Mouse (Mus musculus): ENCODE measurements at regions not wholly inside any gene's neighbourhood (a gene's known extent, or its start where the extent isn't known, plus 50 kb on each side); places are given as distances from the start of the nearest gene placed in this dataset.

- DNase-seq (ENCODE audit: low spot score) = no peak
- 34% methylated on average over 1 of the region's 1 CpGs for WGBS
- Histone ChIP-seq H3K4me3 (replicated peaks; ENCODE audit: low read depth, low read length) (no peak overlapping the region), H3K27ac (no peak overlapping the region), H3K9ac (ENCODE audit: low read depth, low read length) (no peak overlapping the region), H3K36me3 (ENCODE audit: insufficient read depth, low read length) (no peaks in the 10 kb centered on the region), H3K27me3 (ENCODE audit: insufficient read depth, low read length) (no peaks in the 10 kb centered on the region), H3K4me1 (replicated peaks; ENCODE audit: insufficient read depth, low read length) (no peaks in the 10 kb centered on the region), H3K4me2 (ENCODE audit: low read length) (no peak overlapping the region), H3K9me3 (replicated peaks; ENCODE audit: low read length) (no peaks in the 10 kb centered on the region; the same call in 1 of the 2 replicates)
- no peak for ATAC-seq (replicated peaks; ENCODE audit: low FRiP score, low read depth)
- TF ChIP-seq CTCF (IDR thresholded peaks at IDR 0.05; ENCODE audit: low read depth) = no peak
Observed at GRCm38 (mm10) chr13:52416301-52416700, 114.8 kb downstream of the Diras2 start.

DNA sequence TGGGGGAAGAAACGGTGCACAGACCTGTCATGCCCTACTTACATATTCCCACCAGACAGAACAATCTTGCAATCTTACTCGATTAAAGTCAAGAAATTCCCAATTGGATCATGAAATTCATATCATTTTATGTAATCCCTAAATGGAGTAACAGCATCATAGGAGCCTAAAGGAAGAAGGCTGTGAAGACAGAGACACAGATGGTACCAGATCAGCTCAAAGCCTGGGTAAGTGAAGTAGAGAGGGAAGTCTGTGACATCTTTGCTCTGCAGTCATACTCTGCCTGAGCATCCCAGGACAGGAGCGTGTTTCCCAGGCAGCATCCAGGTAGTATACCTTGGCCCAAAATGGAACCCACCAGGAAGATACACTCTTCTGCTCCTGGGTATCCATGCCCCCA is 108.6 kb downstream of the Diras2 start:
- Histone ChIP-seq H3K4me2 (ENCODE audit: low read length) (no peak overlapping the region), H3K9ac (ENCODE audit: low read depth, low read length) (no peak overlapping the region), H3K36me3 (ENCODE audit: insufficient read depth, low read length) (no peaks in the 10 kb centered on the region), H3K4me3 (replicated peaks; ENCODE audit: low read depth, low read length) (no peak overlapping the region), H3K9me3 (replicated peaks; ENCODE audit: low read length) (no peaks in the 10 kb centered on the region), H3K27me3 (ENCODE audit: insufficient read depth, low read length) (no peaks in the 10 kb centered on the region), H3K27ac (no peak overlapping the region), H3K4me1 (replicated peaks; ENCODE audit: insufficient read depth, low read length) (no peaks in the 10 kb centered on the region)
- 86% methylated on average over 3 of the region's 3 CpGs for WGBS
- DNase-seq (ENCODE audit: low spot score) (no peak), ATAC-seq (replicated peaks; ENCODE audit: low FRiP score, low read depth) (no peak)
- TF ChIP-seq CTCF (IDR thresholded peaks at IDR 0.05; ENCODE audit: low read depth) = no peak

- H3K9me3 ChIP-seq (replicated peaks; ENCODE audit: low read length) = no peaks in the 10 kb centered on the region
- no peak overlapping the region for H3K4me2 ChIP-seq (ENCODE audit: low read length)
- DNase-seq (ENCODE audit: low spot score) (no peak), ATAC-seq (replicated peaks; ENCODE audit: low FRiP score, low read depth) (no peak)
- H3K4me3 ChIP-seq (replicated peaks; ENCODE audit: low read depth, low read length) = no peak overlapping the region
- no peaks in the 10 kb centered on the region for H3K36me3 ChIP-seq (ENCODE audit: insufficient read depth, low read length)
- H3K9ac ChIP-seq (ENCODE audit: low read depth, low read length) = no peak overlapping the region
- WGBS = 80% methylated on average over 5 of the region's 5 CpGs
- no peaks in the 10 kb centered on the region for H3K27me3 ChIP-seq (ENCODE audit: insufficient read depth, low read length)
- no peak for TF ChIP-seq CTCF (IDR thresholded peaks at IDR 0.05; ENCODE audit: low read depth)
- H3K27ac ChIP-seq = no peak overlapping the region
- H3K4me1 ChIP-seq (replicated peaks; ENCODE audit: insufficient read depth, low read length) = no peaks in the 10 kb centered on the region
Observed at GRCm38 (mm10) chr13:52428527-52428926, 102.6 kb downstream of the Diras2 start.

DNA sequence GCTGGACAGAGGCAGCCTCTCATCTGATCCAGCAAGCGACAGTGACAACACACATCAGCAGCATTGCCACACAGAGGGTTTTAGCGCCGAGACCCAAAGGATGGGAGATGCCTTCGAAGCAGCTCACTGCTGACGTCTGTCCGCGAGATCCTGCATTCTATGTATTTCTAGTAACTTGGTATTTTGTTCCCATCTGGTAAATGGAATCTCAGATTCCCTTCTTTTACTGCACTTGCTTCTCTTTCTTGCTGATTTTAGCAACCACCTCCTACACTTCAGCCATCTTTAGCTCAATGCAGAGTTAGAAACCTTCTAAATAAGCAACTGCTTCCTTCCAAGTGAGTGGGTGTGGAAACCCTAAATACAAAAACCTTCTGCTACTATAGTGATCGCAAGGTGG is 94.3 kb downstream of the Diras2 start:
- no peaks in the 10 kb centered on the region for H3K9me3 ChIP-seq (replicated peaks; ENCODE audit: low read length)
- no peak for ATAC-seq (replicated peaks; ENCODE audit: low FRiP score, low read depth)
- no peak for DNase-seq (ENCODE audit: low spot score)

DNA sequence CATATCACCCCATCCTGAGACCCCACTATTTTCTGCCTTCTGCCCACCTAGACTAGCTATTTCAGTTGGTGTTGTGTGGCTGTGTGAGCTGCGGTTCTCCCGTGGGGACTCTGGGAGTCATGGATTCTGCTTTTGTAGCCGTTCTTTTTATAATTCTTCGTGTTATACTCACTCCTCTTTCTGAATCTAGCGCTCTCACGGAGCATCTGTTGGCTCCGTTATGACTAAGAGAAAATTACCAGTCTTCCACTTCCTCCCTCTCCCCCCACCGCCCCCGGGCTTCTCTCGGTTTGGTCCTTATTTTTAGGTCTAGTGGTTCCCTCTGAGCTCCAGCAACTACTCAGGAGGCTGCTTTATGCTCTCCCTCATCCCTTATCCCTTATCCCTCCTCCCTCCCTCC is 85.6 kb downstream of the Diras2 start:
- H3K27me3 ChIP-seq (ENCODE audit: insufficient read depth, low read length) = no peaks in the 10 kb centered on the region
- ATAC-seq (replicated peaks; ENCODE audit: low FRiP score, low read depth) (no peak), DNase-seq (ENCODE audit: low spot score) (no peak)
- no peaks in the 10 kb centered on the region for H3K36me3 ChIP-seq (ENCODE audit: insufficient read depth, low read length)
- no peak overlapping the region for H3K9ac ChIP-seq (ENCODE audit: low read depth, low read length)
- no peak overlapping the region for H3K4me3 ChIP-seq (replicated peaks; ENCODE audit: low read depth, low read length)
- H3K4me2 ChIP-seq (ENCODE audit: low read length) = no peak overlapping the region
- no peak overlapping the region for H3K27ac ChIP-seq
- H3K9me3 ChIP-seq (replicated peaks; ENCODE audit: low read length) = no peaks in the 10 kb centered on the region
- WGBS = 75% methylated on average over 10 of the region's 10 CpGs
- no peaks in the 10 kb centered on the region for H3K4me1 ChIP-seq (replicated peaks; ENCODE audit: insufficient read depth, low read length)
- no peak for TF ChIP-seq CTCF (IDR thresholded peaks at IDR 0.05; ENCODE audit: low read depth)

More for the DNA sequence above, 94.3 kb downstream of the Diras2 start:
- Histone ChIP-seq H3K27me3 (ENCODE audit: insufficient read depth, low read length) (no peaks in the 10 kb centered on the region), H3K4me2 (ENCODE audit: low read length) (no peak overlapping the region), H3K4me1 (replicated peaks; ENCODE audit: insufficient read depth, low read length) (no peaks in the 10 kb centered on the region), H3K36me3 (ENCODE audit: insufficient read depth, low read length) (no peaks in the 10 kb centered on the region), H3K9ac (ENCODE audit: low read depth, low read length) (no peak overlapping the region), H3K4me3 (replicated peaks; ENCODE audit: low read depth, low read length) (no peak overlapping the region), H3K27ac (no peak overlapping the region)
- no peak for TF ChIP-seq CTCF (IDR thresholded peaks at IDR 0.05; ENCODE audit: low read depth)
- 78% methylated on average over 8 of the region's 8 CpGs for WGBS

GRCm38 (mm10) chr13:52448902-52449301 is 82.2 kb downstream of the Diras2 start:
- Histone ChIP-seq H3K4me3 (replicated peaks; ENCODE audit: low read depth, low read length) (no peak overlapping the region), H3K27me3 (ENCODE audit: insufficient read depth, low read length) (no peaks in the 10 kb centered on the region), H3K4me1 (replicated peaks; ENCODE audit: insufficient read depth, low read length) (no peaks in the 10 kb centered on the region), H3K27ac (no peak overlapping the region), H3K4me2 (ENCODE audit: low read length) (no peak overlapping the region), H3K9me3 (replicated peaks; ENCODE audit: low read length) (no peaks in the 10 kb centered on the region), H3K36me3 (ENCODE audit: insufficient read depth, low read length) (no peaks in the 10 kb centered on the region), H3K9ac (ENCODE audit: low read depth, low read length) (no peak overlapping the region)
- WGBS = 80% methylated on average over 11 of the region's 11 CpGs
- DNase-seq (ENCODE audit: low spot score) (no peak), ATAC-seq (replicated peaks; ENCODE audit: low FRiP score, low read depth) (no peak)
- no peak for TF ChIP-seq CTCF (IDR thresholded peaks at IDR 0.05; ENCODE audit: low read depth)

GRCm38 (mm10) chr13:52451486-52451885 is 79.6 kb downstream of the Diras2 start:
- no peaks in the 10 kb centered on the region for H3K36me3 ChIP-seq (ENCODE audit: insufficient read depth, low read length)
- no peaks in the 10 kb centered on the region for H3K9me3 ChIP-seq (replicated peaks; ENCODE audit: low read length)
- no peaks in the 10 kb centered on the region for H3K4me1 ChIP-seq (replicated peaks; ENCODE audit: insufficient read depth, low read length)
- DNase-seq (ENCODE audit: low spot score) (no peak), ATAC-seq (replicated peaks; ENCODE audit: low FRiP score, low read depth) (no peak)
- H3K27me3 ChIP-seq (ENCODE audit: insufficient read depth, low read length) = no peaks in the 10 kb centered on the region
- no peak overlapping the region for H3K9ac ChIP-seq (ENCODE audit: low read depth, low read length)
- no peak overlapping the region for H3K27ac ChIP-seq
- H3K4me3 ChIP-seq (replicated peaks; ENCODE audit: low read depth, low read length) = no peak overlapping the region
- H3K4me2 ChIP-seq (ENCODE audit: low read length) = no peak overlapping the region
- no peak for TF ChIP-seq CTCF (IDR thresholded peaks at IDR 0.05; ENCODE audit: low read depth)
- WGBS = 72% methylated on average over 9 of the region's 9 CpGs
